Mouse (Mus musculus): ENCODE data around the gene Msh2. TPM values are rescaled to one million over a fixed set of nuclear protein-coding genes. Genes with fewer than 3 reads are reported as not detected.
"Not testable (repeated sequence)": the region's sequence is repeated elsewhere in the genome, so short reads cannot be mapped to it uniquely, and the experiment has no call there.

The Msh2 gene
- polyA plus RNA-seq, 1 experiment from 2014 or later: 25.7 TPM

GRCm38 (mm10) chr17:87664238-87664637 lies 7.9 kb upstream of the Msh2 start:
- Histone ChIP-seq H3K4me1 (replicated peaks) (no peaks in the 10 kb centered on the region), H3K9me3 (replicated peaks) (no peaks in the 10 kb centered on the region), H3K9ac (no peak overlapping the region), H3K27ac (replicated peaks) (no peak overlapping the region), H3K27me3 (no peaks in the 10 kb centered on the region), H3K4me2 (no peak overlapping the region), H3K36me3 (replicated peaks) (no peaks in the 10 kb centered on the region), H3K4me3 (replicated peaks) (no peak overlapping the region)
- ATAC-seq (ENCODE audit: insufficient read depth): no peak

- no peaks in the 10 kb centered on the region for H3K27me3 ChIP-seq
- no peak overlapping the region for H3K4me3 ChIP-seq (replicated peaks)
- 68% methylated on average over 10 of the region's 10 CpGs for WGBS (ENCODE audit: insufficient replicate concordance)
- H3K4me2 ChIP-seq: no peak overlapping the region
- H3K4me1 ChIP-seq (replicated peaks): no peaks in the 10 kb centered on the region
- no peak overlapping the region for H3K27ac ChIP-seq (replicated peaks)
- no peak for ATAC-seq (ENCODE audit: insufficient read depth)
- no peak overlapping the region for H3K9ac ChIP-seq
- H3K36me3 ChIP-seq (replicated peaks): no peaks in the 10 kb centered on the region
- H3K9me3 ChIP-seq (replicated peaks): no peaks in the 10 kb centered on the region
Observed at GRCm38 (mm10) chr17:87665066-87665822, 6.9 kb upstream of the Msh2 start.

DNA sequence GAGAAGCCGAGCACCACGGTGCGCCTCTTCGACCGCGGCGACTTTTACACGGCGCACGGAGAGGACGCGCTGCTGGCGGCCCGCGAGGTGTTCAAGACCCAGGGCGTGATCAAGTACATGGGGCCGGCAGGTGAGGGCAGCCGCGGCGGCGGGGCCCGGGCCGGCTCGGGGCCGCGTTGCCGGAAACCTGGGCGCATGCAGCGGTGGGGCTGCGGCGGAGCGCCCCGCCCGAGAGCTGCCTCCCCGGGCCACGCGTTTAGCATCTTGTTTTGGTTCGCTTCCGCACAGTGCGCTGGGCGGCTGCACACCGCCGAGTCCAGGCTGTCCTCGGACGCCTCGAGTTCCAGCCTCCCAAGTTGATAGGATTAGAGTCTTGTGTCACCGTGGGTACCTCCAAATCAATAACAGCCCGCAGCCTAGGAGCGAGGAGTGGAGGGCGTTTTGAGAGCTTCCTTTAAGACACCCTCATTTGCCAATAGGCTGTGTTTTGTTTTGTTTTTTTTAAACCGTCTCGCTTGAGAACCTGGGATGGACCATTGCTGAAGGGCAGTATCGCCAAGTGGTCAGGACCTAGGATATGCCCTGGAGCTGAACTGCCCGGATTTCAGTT lies 652 bp downstream of the Msh2 start:
- ATAC-seq (ENCODE audit: insufficient read depth): peak; percentile 66
- no peaks in the 10 kb centered on the region for H3K36me3 ChIP-seq (replicated peaks)
- peak overlapping the region; percentile 93 for H3K4me2 ChIP-seq
- under 1% methylated on average over 54 of the region's 54 CpGs for WGBS (ENCODE audit: insufficient replicate concordance)
- H3K27me3 ChIP-seq: no peaks in the 10 kb centered on the region
- peak overlapping the region; percentile 79 for H3K9ac ChIP-seq
- peak overlapping the region; percentile 88 for H3K4me3 ChIP-seq (replicated peaks)
- H3K4me1 ChIP-seq (replicated peaks): peaks cover 38% of the 10 kb centered on the region
- peak overlapping the region; percentile 72 for H3K27ac ChIP-seq (replicated peaks)
- H3K9me3 ChIP-seq (replicated peaks): no peaks in the 10 kb centered on the region

GRCm38 (mm10) chr17:87676916-87677474 lies 4.9 kb downstream of the Msh2 start:
- 66% methylated on average over 1 of the region's 1 CpGs for WGBS (ENCODE audit: insufficient replicate concordance)
- H3K9ac ChIP-seq; H3K27ac ChIP-seq (replicated peaks); ATAC-seq (ENCODE audit: insufficient read depth); H3K4me2 ChIP-seq; H3K27me3 ChIP-seq; H3K4me3 ChIP-seq (replicated peaks); H3K9me3 ChIP-seq (replicated peaks): not testable (repeated sequence)
- Histone ChIP-seq H3K4me1 (replicated peaks) (peaks cover 32% of the 10 kb centered on the region), H3K36me3 (replicated peaks) (peaks cover 30% of the 10 kb centered on the region)

- H3K4me1 ChIP-seq (replicated peaks): peaks cover 30% of the 10 kb centered on the region
- H3K27ac ChIP-seq (replicated peaks): no peak overlapping the region
- no peaks in the 10 kb centered on the region for H3K27me3 ChIP-seq
- H3K4me2 ChIP-seq: no peak overlapping the region
- 84% methylated on average over 8 of the region's 8 CpGs for WGBS (ENCODE audit: insufficient replicate concordance)
- H3K9ac ChIP-seq: no peak overlapping the region
- peaks cover 35% of the 10 kb centered on the region for H3K36me3 ChIP-seq (replicated peaks)
- no peak for ATAC-seq (ENCODE audit: insufficient read depth)
- no peaks in the 10 kb centered on the region for H3K9me3 ChIP-seq (replicated peaks)
- no peak overlapping the region for H3K4me3 ChIP-seq (replicated peaks)
Observed at GRCm38 (mm10) chr17:87677656-87678055, 5.5 kb downstream of the Msh2 start.

GRCm38 (mm10) chr17:87689217-87689616 lies 17.1 kb downstream of the Msh2 start:
- peaks cover 75% of the 10 kb centered on the region for H3K36me3 ChIP-seq (replicated peaks)
- WGBS (ENCODE audit: insufficient replicate concordance): 84% methylated on average over 8 of the region's 8 CpGs
- ATAC-seq (ENCODE audit: insufficient read depth): peak; percentile 44; the same call in 1 of the 2 replicates

DNA sequence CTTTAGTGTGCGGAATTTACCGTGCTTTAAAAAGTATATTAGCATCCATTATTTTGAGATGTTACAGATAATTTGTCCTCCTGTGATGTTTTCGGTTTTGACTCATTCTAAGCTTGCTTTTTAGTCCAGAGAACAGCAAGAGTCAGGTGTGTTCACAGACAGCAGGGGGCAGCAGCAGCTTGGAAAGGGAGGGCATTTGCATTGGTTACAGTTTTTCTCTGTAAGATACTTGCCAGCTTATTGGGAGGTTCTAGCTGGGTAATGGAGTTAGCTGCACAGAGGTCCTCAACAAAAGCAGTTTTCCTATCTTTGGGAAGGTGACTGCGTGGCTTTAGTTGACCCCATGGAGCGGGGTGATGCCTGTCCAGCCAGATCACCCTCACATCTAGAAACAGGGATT lies 19.8 kb downstream of the Msh2 start:
- Histone ChIP-seq H3K4me3 (replicated peaks) (no peak overlapping the region), H3K9ac (no peak overlapping the region), H3K4me1 (replicated peaks) (0 out of 2 replicates have a peak, but pooled peaks cover 3% of the 10 kb centered on the region), H3K9me3 (replicated peaks) (no peaks in the 10 kb centered on the region), H3K36me3 (replicated peaks) (peaks cover 67% of the 10 kb centered on the region), H3K27ac (replicated peaks) (no peak overlapping the region), H3K27me3 (no peaks in the 10 kb centered on the region), H3K4me2 (no peak overlapping the region)
- 82% methylated on average over 5 of the region's 5 CpGs for WGBS (ENCODE audit: insufficient replicate concordance)
- no peak for ATAC-seq (ENCODE audit: insufficient read depth)

More at GRCm38 (mm10) chr17:87689217-87689616, 17.1 kb downstream of the Msh2 start:
- Histone ChIP-seq H3K4me2 (no peak overlapping the region), H3K9me3 (replicated peaks) (no peaks in the 10 kb centered on the region), H3K4me3 (replicated peaks) (no peak overlapping the region), H3K27me3 (no peaks in the 10 kb centered on the region), H3K4me1 (replicated peaks) (0 out of 2 replicates have a peak, but pooled peaks cover 3% of the 10 kb centered on the region), H3K9ac (no peak overlapping the region), H3K27ac (replicated peaks) (no peak overlapping the region)

DNA sequence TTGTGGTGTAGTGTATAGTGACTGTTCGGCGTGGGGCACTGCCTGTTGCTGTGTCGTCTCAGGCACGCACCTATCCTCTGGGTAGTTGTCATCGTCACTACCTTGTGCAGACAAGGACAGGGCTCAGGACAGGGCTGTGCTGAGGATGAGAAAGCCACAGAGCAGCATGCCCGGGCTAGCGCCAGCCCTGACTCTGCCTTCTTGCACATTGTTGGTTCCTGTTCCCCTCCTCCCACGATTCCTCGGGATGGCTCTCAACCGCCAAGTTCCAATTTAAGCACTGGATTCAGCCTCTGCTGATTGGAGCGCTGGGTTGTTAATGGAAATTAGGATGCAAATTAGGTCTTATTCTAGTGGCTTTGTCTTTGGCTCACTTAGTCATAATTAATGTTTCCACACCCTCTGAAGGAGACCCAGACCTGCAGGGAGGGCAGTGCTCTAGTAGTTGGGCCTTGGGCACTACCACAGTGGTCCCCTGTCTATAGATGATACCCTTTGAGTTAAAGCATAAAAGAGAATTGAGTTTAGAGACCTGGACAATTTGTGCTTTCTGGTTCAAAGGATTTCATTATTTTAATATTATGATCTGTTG lies 23.8 kb downstream of the Msh2 start:
- H3K4me3 ChIP-seq (replicated peaks): no peak overlapping the region
- H3K36me3 ChIP-seq (replicated peaks): peaks cover 52% of the 10 kb centered on the region
- no peaks in the 10 kb centered on the region for H3K9me3 ChIP-seq (replicated peaks)
- 80% methylated on average over 11 of the region's 11 CpGs for WGBS (ENCODE audit: insufficient replicate concordance)
- H3K4me2 ChIP-seq: no peak overlapping the region
- no peak overlapping the region for H3K9ac ChIP-seq
- H3K27ac ChIP-seq (replicated peaks): no peak overlapping the region
- no peaks in the 10 kb centered on the region for H3K27me3 ChIP-seq
- no peaks in the 10 kb centered on the region for H3K4me1 ChIP-seq (replicated peaks)
- ATAC-seq (ENCODE audit: insufficient read depth): no peak

- Histone ChIP-seq H3K9ac (no peak overlapping the region), H3K27ac (replicated peaks) (no peak overlapping the region), H3K4me2 (no peak overlapping the region), H3K36me3 (replicated peaks) (peaks cover 53% of the 10 kb centered on the region), H3K4me3 (replicated peaks) (no peak overlapping the region), H3K4me1 (replicated peaks) (no peaks in the 10 kb centered on the region), H3K27me3 (no peaks in the 10 kb centered on the region), H3K9me3 (replicated peaks) (no peaks in the 10 kb centered on the region)
- 77% methylated on average over 6 of the region's 6 CpGs for WGBS (ENCODE audit: insufficient replicate concordance)
- ATAC-seq (ENCODE audit: insufficient read depth): no peak
Observed at GRCm38 (mm10) chr17:87696814-87697213, 24.7 kb downstream of the Msh2 start.

- Histone ChIP-seq H3K27me3 (no peaks in the 10 kb centered on the region), H3K4me3 (replicated peaks) (no peak overlapping the region), H3K36me3 (replicated peaks) (peaks cover 42% of the 10 kb centered on the region), H3K27ac (replicated peaks) (no peak overlapping the region), H3K9ac (no peak overlapping the region), H3K9me3 (replicated peaks) (no peaks in the 10 kb centered on the region), H3K4me1 (replicated peaks) (no peaks in the 10 kb centered on the region), H3K4me2 (no peak overlapping the region)
- ATAC-seq (ENCODE audit: insufficient read depth): no peak
- 65% methylated on average over 16 of the region's 16 CpGs for WGBS (ENCODE audit: insufficient replicate concordance)
Observed at GRCm38 (mm10) chr17:87698996-87699765, 27.1 kb downstream of the Msh2 start.

GRCm38 (mm10) chr17:87700101-87700500 lies 28.0 kb downstream of the Msh2 start:
- ATAC-seq (ENCODE audit: insufficient read depth): no peak
- H3K9ac ChIP-seq: no peak overlapping the region
- no peaks in the 10 kb centered on the region for H3K9me3 ChIP-seq (replicated peaks)
- peaks cover 42% of the 10 kb centered on the region for H3K36me3 ChIP-seq (replicated peaks)
- H3K4me2 ChIP-seq: no peak overlapping the region
- 82% methylated on average over 8 of the region's 8 CpGs for WGBS (ENCODE audit: insufficient replicate concordance)
- no peak overlapping the region for H3K4me3 ChIP-seq (replicated peaks)
- H3K27ac ChIP-seq (replicated peaks): no peak overlapping the region
- no peaks in the 10 kb centered on the region for H3K27me3 ChIP-seq
- no peaks in the 10 kb centered on the region for H3K4me1 ChIP-seq (replicated peaks)
